Mouse (Mus musculus) kidney, adult 2 months (tissue): ENCODE measurements around the gene Smtnl1. TPM values are rescaled to one million over a fixed set of nuclear protein-coding genes. Genes with fewer than 3 reads are reported as not detected.

Experiments
- DNase-seq: peaks from one replicate; pipeline ENCODE4 v3.0.0; 2021
- H3K27ac ChIP-seq: fragments of 200-500 bp; 2 replicates; pipeline ENCODE4 v1.5.1; 2012; ENCODE audit warnings: low read depth, low read length, control low read depth, inconsistent platforms; ENCODE audit not compliant: insufficient read depth
- H3K27me3 ChIP-seq: fragments of 200-500 bp; replicated peaks from 2 replicates; pipeline ENCODE4 v1.6.1; 2012; ENCODE audit warnings: mild to moderate bottlenecking, moderate library complexity, low read length, inconsistent platforms; ENCODE audit not compliant: control insufficient read depth, insufficient read depth
- H3K36me3 ChIP-seq: fragments of 200-500 bp; 2 replicates; pipeline ENCODE4 v1.6.1; 2012; ENCODE audit warnings: mild to moderate bottlenecking, moderate library complexity, low read length, inconsistent platforms; ENCODE audit not compliant: control insufficient read depth, insufficient read depth
- H3K4me1 ChIP-seq: fragments of 200-500 bp; 2 replicates; pipeline ENCODE4 v1.6.1; 2011; ENCODE audit warnings: low read length; ENCODE audit not compliant: control insufficient read depth, insufficient read depth
- H3K4me3 ChIP-seq: fragments of 200-500 bp; 2 replicates; pipeline ENCODE4 v1.5.1; 2011; ENCODE audit warnings: mild to moderate bottlenecking, low read depth, low read length, control low read depth; ENCODE audit not compliant: insufficient read depth
- CTCF ChIP-seq: fragments of 200-500 bp; conservative IDR thresholded peaks from 2 replicates; pipeline ENCODE4 v1.5.1; 2011; ENCODE audit warnings: low read depth, mild to moderate bottlenecking, control low read depth, low read length, moderate library complexity, mixed read lengths; ENCODE audit not compliant: insufficient read depth, insufficient read length
- POLR2A ChIP-seq: fragments of 200-500 bp; IDR thresholded peaks from one replicate; pipeline ENCODE4 v1.6.1; 2011; ENCODE audit warnings: low read depth, low read length, control low read depth
- WGBS: fragments of 180-500 bp; shearing (Covaris S2); methylation state at CpG from one replicate; pipeline ENCODE4 v1.1.7; 2018; 5-methylcytosine and 5-hydroxymethylcytosine counted together
- polyA plus RNA-seq: library from polyadenylated mRNA; depleted of rRNA; stranded (reverse); fragments of >200 nt; gene quantifications from 2 replicates; pipeline ENCODE4 v1.2.3, GENCODE M21; 2012

Smtnl1 gene
- polyA plus RNA-seq, 1 experiment, result 2.6 TPM

DNA sequence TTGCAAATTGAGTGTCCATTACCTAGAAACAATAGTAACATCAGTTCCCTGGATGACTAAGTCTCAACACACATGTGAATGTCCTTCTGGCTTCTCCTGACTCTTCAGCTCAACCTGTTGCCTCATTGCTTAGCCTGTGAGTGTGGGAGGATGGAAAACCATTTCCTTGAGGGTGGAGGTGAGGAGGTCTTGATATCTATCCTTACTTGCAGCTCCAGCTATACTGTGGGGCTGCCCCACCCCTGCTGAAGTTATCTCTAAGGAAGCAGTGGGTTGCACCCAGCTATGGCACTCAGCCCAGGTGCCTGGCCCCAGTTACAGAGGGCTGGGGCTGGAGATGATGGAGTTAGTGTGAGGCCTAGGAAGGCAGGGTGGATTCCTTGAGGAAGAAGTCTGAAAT, 19.5 kb upstream of the Smtnl1 start:
- DNase-seq, result no peak
- Histone ChIP-seq H3K27me3 (peaks cover 4% of the 10 kb centered on the region; the same call in 1 of the 2 replicates), H3K4me1 (peaks cover 10% of the 10 kb centered on the region; the same call in 1 of the 2 replicates), H3K27ac (no peak overlapping the region), H3K4me3 (no peak overlapping the region), H3K36me3 (no peaks in the 10 kb centered on the region)
- TF ChIP-seq POLR2A, result no peak
- TF ChIP-seq CTCF, result no peak

- Histone ChIP-seq H3K27me3 (peaks cover 4% of the 10 kb centered on the region; the same call in 1 of the 2 replicates), H3K4me1 (peaks cover 10% of the 10 kb centered on the region; the same call in 1 of the 2 replicates), H3K4me3 (peak overlapping the region; percentile 58; the same call in 1 of the 2 replicates), H3K27ac (no peak overlapping the region), H3K36me3 (no peaks in the 10 kb centered on the region)
- TF ChIP-seq CTCF (no peak), POLR2A (no peak)
- DNase-seq, result no peak
- WGBS, result 11% methylated on average over 17 of the region's 17 CpGs
Measured at GRCm38 (mm10) chr2:84840748-84841563, 18.5 kb upstream of the Smtnl1 start.

GRCm38 (mm10) chr2:84840016-84840747, 17.7 kb upstream of the Smtnl1 start:
- Histone ChIP-seq H3K4me3 (peak overlapping the region; percentile 58), H3K36me3 (no peaks in the 10 kb centered on the region), H3K27ac (0 out of 2 replicates have a peak overlapping the region, but pooled peaks have one; percentile 36), H3K4me1 (peaks cover 10% of the 10 kb centered on the region; the same call in 1 of the 2 replicates), H3K27me3 (peaks cover 4% of the 10 kb centered on the region; the same call in 1 of the 2 replicates)
- TF ChIP-seq CTCF, result no peak
- no peak for TF ChIP-seq POLR2A
- WGBS, result under 1% methylated on average over 54 of the region's 54 CpGs
- peak; percentile 59 for DNase-seq

DNA sequence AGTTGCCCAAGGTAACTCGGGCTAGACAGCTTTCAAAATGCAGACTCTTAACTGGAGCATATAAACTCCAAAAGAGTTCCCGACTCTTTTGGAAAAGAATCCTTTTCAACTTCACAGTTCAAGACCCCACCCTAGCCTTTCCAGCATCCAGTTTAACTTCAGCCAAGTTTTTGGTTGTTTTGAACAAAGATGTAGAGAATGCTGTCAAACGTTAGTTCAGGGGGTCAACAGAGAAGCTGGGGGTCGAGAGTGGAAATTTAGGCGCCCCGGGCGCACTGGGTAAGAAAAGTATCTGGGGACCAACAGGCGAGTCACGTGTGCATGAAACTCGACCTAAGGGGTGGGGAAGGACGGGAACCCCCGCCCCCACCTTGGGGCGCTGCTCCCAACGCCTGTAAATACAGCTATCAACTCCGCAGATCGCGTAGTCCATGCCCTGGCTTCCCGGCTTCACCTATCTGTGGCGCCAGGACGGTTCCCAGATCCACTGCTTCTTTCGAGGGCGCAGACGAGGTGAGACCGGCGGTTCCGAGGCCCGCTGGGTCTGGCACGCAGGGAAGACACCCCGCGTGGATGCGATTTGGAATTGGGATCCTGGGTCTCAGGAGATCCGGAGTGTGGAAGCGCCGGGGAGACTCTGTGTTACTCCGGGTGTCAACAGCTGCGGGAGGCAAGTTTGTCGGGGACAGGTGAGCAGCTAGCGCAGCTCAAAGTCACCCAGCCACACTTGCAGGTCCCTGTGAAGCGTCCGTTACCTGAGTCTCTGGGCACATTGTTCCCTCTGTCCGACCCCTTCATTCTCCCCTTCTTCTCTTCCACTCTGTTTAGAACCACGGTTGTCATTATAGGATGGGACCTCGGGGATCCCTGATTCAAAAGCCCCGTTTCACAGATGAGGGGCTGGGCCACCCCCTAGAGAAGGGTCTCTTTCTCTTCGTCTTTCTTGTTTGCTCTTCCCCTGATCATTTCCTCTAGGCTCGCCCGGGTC, 16.8 kb upstream of the Smtnl1 start:
- 2% methylated on average over 47 of the region's 47 CpGs for WGBS
- no peaks in the 10 kb centered on the region for H3K36me3 ChIP-seq
- TF ChIP-seq CTCF (no peak), POLR2A (no peak)
- H3K27ac ChIP-seq, result 0 out of 2 replicates have a peak overlapping the region, but pooled peaks have one; percentile 36
- peaks cover 10% of the 10 kb centered on the region; the same call in 1 of the 2 replicates for H3K4me1 ChIP-seq
- H3K27me3 ChIP-seq, result peaks cover 4% of the 10 kb centered on the region; the same call in 1 of the 2 replicates
- peak overlapping the region; percentile 58 for H3K4me3 ChIP-seq
- peak; percentile 29 for DNase-seq

GRCm38 (mm10) chr2:84838593-84838949, 16.1 kb upstream of the Smtnl1 start, which contains the start of gene Slc43a1:
Slc43a1 (plus strand) TSS chr2:84838850.
- no peak for DNase-seq
- no peak for TF ChIP-seq CTCF
- no peak for TF ChIP-seq POLR2A
- H3K27ac ChIP-seq, result 0 out of 2 replicates have a peak within 1 kb of the TSS, but pooled peaks have one; percentile 36
- peak within 1 kb of the TSS; percentile 58 for H3K4me3 ChIP-seq
- WGBS, result 42% methylated on average over 10 of the region's 10 CpGs
- peaks cover 4% of the 10 kb centered on the region; the same call in 1 of the 2 replicates for H3K27me3 ChIP-seq
- peaks cover 10% of the 10 kb centered on the region; the same call in 1 of the 2 replicates for H3K4me1 ChIP-seq
- H3K36me3 ChIP-seq, result no peaks in the 10 kb centered on the region
